Mouse (Mus musculus) heart, adult 18-20 months (tissue): Measurements from ENCODE around the gene Hspg2. TPM values are rescaled to one million over a fixed set of nuclear protein-coding genes. Genes with fewer than 3 reads are reported as not detected.
"Not testable (repeated sequence)": the region's sequence is repeated elsewhere in the genome, so short reads cannot be mapped to it uniquely, and the experiment has no call there.

Source experiments
- DNase-seq, 2 experiments: peaks; one replicate each; pipeline ENCODE4 v3.0.0; 2021 to 2022; ENCODE audit warnings: mixed read lengths in 1 of 2
- long read RNA-seq, 2 experiments: library from polyadenylated mRNA; stranded (forward); transcript quantifications; one replicate each; pipeline ENCODE4 v2.0.0; 2021
- total RNA-seq, 2 experiments: library from RNA; stranded (reverse); gene quantifications; 2 replicates each; pipeline ENCODE4 v1.2.3; 2021

Gene Hspg2
- 100 to 1,000 TPM; 153 to 170 TPM for total RNA-seq
- long read RNA-seq, experiment 1, partial matches to known transcripts: 13 of 14 reads
- long read RNA-seq, experiment 1, other reads (novel, unspliced or antisense): 1 of 14 reads
- long read RNA-seq, experiment 2, partial matches to known transcripts: 3 of 13 reads
- long read RNA-seq, experiment 2, other reads (novel, unspliced or antisense): 10 of 13 reads

- DNase-seq: peak; percentile 97 to 100
Observed at GRCm38 (mm10) chr4:137468260-137469080, at the start of gene Hspg2. TSS of gene Hspg2 (plus strand) at chr4:137468769.

- DNase-seq: peak in 1 of 2 experiments; percentile 33
Observed at GRCm38 (mm10) chr4:137430502-137430901, 38.1 kb upstream of the Hspg2 start, which contains the start of gene Cela3b. TSS of gene Cela3b (minus strand) at chr4:137430540.

- not testable (repeated sequence) for DNase-seq
Observed at GRCm38 (mm10) chr4:137432700-137433550, 35.6 kb upstream of the Hspg2 start.

GRCm38 (mm10) chr4:137436979-137437669 lies 31.4 kb upstream of the Hspg2 start:
- DNase-seq: no peak

GRCm38 (mm10) chr4:137438842-137439241 lies 29.7 kb upstream of the Hspg2 start:
- no peak for DNase-seq

GRCm38 (mm10) chr4:137441332-137441731 lies 27.2 kb upstream of the Hspg2 start:
- no peak for DNase-seq

- peak; percentile 61 to 93 for DNase-seq
Observed at GRCm38 (mm10) chr4:137443625-137444024, 24.9 kb upstream of the Hspg2 start.

GRCm38 (mm10) chr4:137445881-137446280 lies 22.7 kb upstream of the Hspg2 start:
- DNase-seq: no peak

- DNase-seq: peak; percentile 66 to 73
Observed at GRCm38 (mm10) chr4:137447363-137448196, 21.0 kb upstream of the Hspg2 start.

GRCm38 (mm10) chr4:137448197-137448596 lies 20.4 kb upstream of the Hspg2 start:
- peak in 1 of 2 experiments; percentile 55 for DNase-seq

- DNase-seq: no peak
Observed at GRCm38 (mm10) chr4:137448641-137449040, 19.9 kb upstream of the Hspg2 start.

- no peak for DNase-seq
Observed at GRCm38 (mm10) chr4:137449132-137449531, 19.4 kb upstream of the Hspg2 start.

- DNase-seq: peak; percentile 61 to 68
Observed at GRCm38 (mm10) chr4:137449715-137450114, 18.9 kb upstream of the Hspg2 start.

- no peak for DNase-seq
Observed at GRCm38 (mm10) chr4:137452190-137452589, 16.4 kb upstream of the Hspg2 start.

- DNase-seq: no peak
Observed at GRCm38 (mm10) chr4:137453234-137453767, 15.3 kb upstream of the Hspg2 start, which contains the start of gene 1700013G24Rik. TSS of gene 1700013G24Rik (plus strand) at chr4:137453284.

GRCm38 (mm10) chr4:137454582-137454981 lies 14.0 kb upstream of the Hspg2 start:
- DNase-seq: no peak

- no peak for DNase-seq
Observed at GRCm38 (mm10) chr4:137456581-137456980, 12.0 kb upstream of the Hspg2 start.

GRCm38 (mm10) chr4:137457292-137457691 lies 11.3 kb upstream of the Hspg2 start:
- no peak for DNase-seq

GRCm38 (mm10) chr4:137458310-137458709 lies 10.3 kb upstream of the Hspg2 start:
- no peak for DNase-seq

GRCm38 (mm10) chr4:137458861-137459260 lies 9.7 kb upstream of the Hspg2 start:
- DNase-seq: no peak

GRCm38 (mm10) chr4:137460676-137461075 lies 7.9 kb upstream of the Hspg2 start:
- no peak for DNase-seq
